Mouse (Mus musculus) retina, embryonic 14.5 days (tissue): ENCODE measurements around the gene Slx4ip.

Source experiments
- DNase-seq: peaks from one replicate; pipeline ENCODE4 v3.0.0-alpha.2; 2015; ENCODE audit warnings: low spot score

The Slx4ip gene

GRCm38 (mm10) chr2:136947500-136947899, 56.5 kb downstream of the Slx4ip start:
- no peak for DNase-seq

- DNase-seq: no peak
Observed at GRCm38 (mm10) chr2:136947937-136948336, 56.9 kb downstream of the Slx4ip start.

- DNase-seq: no peak
Observed at GRCm38 (mm10) chr2:136952238-136952637, 61.2 kb downstream of the Slx4ip start.

- DNase-seq: no peak
Observed at GRCm38 (mm10) chr2:136955726-136956571, 64.9 kb downstream of the Slx4ip start.

GRCm38 (mm10) chr2:136958697-136959096, 67.7 kb downstream of the Slx4ip start:
- no peak for DNase-seq

GRCm38 (mm10) chr2:136975774-136976173, 84.8 kb downstream of the Slx4ip start:
- no peak for DNase-seq

GRCm38 (mm10) chr2:136979056-136979772, 88.2 kb downstream of the Slx4ip start:
- DNase-seq: no peak

GRCm38 (mm10) chr2:136981062-136981879, 90.3 kb downstream of the Slx4ip start:
- no peak for DNase-seq

GRCm38 (mm10) chr2:136983959-136984358, 92.9 kb downstream of the Slx4ip start:
- no peak for DNase-seq

GRCm38 (mm10) chr2:136985998-136986730, 95.1 kb downstream of the Slx4ip start:
- no peak for DNase-seq

GRCm38 (mm10) chr2:136993116-136993515, 102.1 kb downstream of the Slx4ip start:
- DNase-seq: no peak

- DNase-seq: peak; percentile 32
Observed at GRCm38 (mm10) chr2:136997104-136997503, 106.1 kb downstream of the Slx4ip start.

- DNase-seq: no peak
Observed at GRCm38 (mm10) chr2:137002031-137002430, 111.0 kb downstream of the Slx4ip start.

GRCm38 (mm10) chr2:137006656-137007055, 115.6 kb downstream of the Slx4ip start:
- no peak for DNase-seq

GRCm38 (mm10) chr2:137011980-137012379, 121.0 kb downstream of the Slx4ip start:
- DNase-seq: no peak

GRCm38 (mm10) chr2:137013151-137013550, 122.1 kb downstream of the Slx4ip start:
- DNase-seq: no peak

GRCm38 (mm10) chr2:137013811-137014350, 122.9 kb downstream of the Slx4ip start:
- no peak for DNase-seq

- DNase-seq: no peak
Observed at GRCm38 (mm10) chr2:137014423-137014822, 123.4 kb downstream of the Slx4ip start.

- DNase-seq: peak; percentile 15
Observed at GRCm38 (mm10) chr2:137044122-137044521, 153.1 kb downstream of the Slx4ip start.

GRCm38 (mm10) chr2:137049367-137049766, 158.3 kb downstream of the Slx4ip start:
- no peak for DNase-seq

GRCm38 (mm10) chr2:137049906-137050305, 158.9 kb downstream of the Slx4ip start:
- no peak for DNase-seq
